Mouse (Mus musculus): ENCODE results near the gene Hnrnpdl. TPM values are rescaled to one million over a fixed set of nuclear protein-coding genes. Genes with fewer than 3 reads are reported as not detected.

The Hnrnpdl gene
- polyA plus RNA-seq, 1 experiment: 60.0 TPM

DNA sequence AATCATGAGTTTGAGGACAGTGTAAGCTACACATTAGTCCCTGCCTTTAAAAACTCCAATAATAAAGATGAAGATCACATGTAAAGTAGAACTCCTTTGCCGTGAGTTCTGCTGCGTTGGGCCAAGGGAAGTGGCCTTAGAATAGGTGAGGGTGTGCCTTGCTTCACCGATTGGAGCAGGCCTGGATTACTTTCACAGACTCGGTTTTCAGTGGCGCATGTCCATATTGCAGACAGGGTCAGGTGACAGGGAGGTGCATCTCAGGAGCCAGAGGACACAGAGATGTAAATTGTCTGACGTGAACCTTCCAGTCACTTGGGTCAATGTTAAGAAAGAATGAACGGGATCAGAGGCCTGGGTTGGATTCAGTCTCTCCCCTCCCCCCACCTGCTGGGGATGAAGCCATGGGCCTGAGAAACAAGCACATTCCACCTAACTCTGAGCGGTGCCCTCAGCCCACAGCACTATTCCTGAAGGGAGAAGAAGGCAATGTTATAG is 7.7 kb upstream of the Hnrnpdl start:
- no peak for DNase-seq (ENCODE audit: low read depth)

DNA sequence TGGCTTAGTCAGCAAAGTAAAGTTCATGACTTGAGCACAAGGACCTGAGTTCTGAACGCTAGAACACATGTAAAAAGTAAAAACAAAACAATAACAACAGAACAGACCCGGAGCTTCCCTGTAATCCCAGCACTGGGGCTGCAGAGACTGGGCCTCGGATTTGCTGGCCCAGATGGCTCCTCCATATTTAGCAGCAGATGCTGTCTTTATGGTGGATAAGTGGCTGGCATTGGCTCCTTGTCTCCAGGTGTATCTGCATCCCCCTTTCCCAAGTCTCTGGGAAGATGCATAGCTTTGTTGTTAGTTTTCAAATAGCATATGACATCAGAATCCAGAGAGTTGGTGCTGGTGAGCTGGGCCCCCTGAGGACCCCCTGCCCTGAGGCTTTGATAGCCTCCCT is 6.6 kb upstream of the Hnrnpdl start:
- no peak for DNase-seq (ENCODE audit: low read depth)

GRCm38 (mm10) chr5:100044621-100045020 is 5.2 kb upstream of the Hnrnpdl start:
- no peak for DNase-seq (ENCODE audit: low read depth)

DNA sequence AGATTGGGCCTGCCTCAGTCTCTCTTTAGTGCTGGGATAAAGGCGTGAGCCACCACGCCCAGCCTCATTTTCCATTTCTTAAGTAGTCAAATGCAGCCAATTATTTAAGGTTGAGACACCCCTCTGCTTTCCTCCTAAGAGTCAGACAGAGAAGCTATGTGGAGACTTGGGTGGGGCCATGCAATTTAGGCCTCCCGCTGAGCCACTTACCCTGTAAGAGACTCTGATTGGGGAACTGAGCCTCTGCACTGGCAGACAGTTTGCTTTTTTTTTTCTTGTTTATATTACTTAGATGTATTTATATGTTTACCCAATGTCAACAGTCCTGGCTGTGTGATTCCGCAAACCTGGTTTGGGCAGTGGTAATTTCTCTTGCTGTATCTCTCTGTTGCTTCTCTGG is 4.6 kb upstream of the Hnrnpdl start:
- no peak for DNase-seq (ENCODE audit: low read depth)

GRCm38 (mm10) chr5:100043361-100043760 is 3.9 kb upstream of the Hnrnpdl start:
- no peak for DNase-seq (ENCODE audit: low read depth)

GRCm38 (mm10) chr5:100042467-100042866 is 3.0 kb upstream of the Hnrnpdl start:
- no peak for DNase-seq (ENCODE audit: low read depth)

GRCm38 (mm10) chr5:100041272-100041671 is 1.8 kb upstream of the Hnrnpdl start:
- no peak for DNase-seq (ENCODE audit: low read depth)

DNA sequence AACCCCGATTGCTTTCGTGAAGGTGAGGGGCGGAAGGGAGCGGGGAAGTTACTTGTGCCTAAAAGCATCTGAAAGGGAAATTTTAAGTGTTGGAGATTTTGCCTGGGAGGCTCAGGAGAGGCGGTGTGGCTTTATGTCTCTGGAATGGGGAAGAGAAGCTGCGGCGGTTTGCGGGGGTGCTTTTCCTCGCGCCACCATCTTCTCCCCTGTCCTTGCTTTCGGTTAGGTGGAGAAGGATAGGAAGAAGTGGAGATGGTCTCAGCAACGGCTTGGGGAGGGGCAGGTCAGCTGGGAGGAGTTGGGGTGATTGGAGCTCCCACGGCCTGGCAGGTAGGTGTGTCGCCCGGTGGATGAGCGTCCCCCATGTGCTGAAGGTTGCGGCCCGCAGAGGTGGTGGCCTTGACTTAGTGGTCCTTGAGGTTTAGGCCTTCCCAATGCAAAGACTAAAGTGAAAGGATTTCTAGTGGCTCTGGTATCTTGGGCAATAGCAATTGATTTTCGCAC is 869 bp upstream of the Hnrnpdl start:
- DNase-seq (ENCODE audit: low read depth): no peak

GRCm38 (mm10) chr5:100038714-100039601 is 506 bp downstream of the Hnrnpdl start:
- DNase-seq (ENCODE audit: low read depth): no peak

GRCm38 (mm10) chr5:100037965-100038713 is 1.3 kb downstream of the Hnrnpdl start:
- DNase-seq (ENCODE audit: low read depth): no peak

DNA sequence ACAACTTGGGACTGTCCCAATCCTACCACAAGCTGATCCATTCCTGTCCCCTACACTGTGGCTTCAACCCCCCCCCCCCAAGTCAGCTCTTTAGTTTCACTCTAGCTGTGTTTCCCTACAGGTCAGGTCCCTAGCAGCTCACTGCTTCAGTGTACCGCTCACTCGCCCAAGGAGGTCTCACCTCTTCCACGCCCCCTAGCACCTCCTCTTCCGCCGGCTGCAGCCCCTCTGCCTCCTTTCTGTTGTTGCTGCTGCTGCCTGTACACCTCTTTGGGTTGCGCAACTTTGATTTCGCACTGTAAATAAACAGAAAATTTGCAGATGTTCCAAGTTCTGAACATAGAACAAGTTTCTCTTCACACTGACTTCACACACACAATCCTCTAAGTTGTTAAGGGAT is 2.8 kb downstream of the Hnrnpdl start:
- no peak for DNase-seq (ENCODE audit: low read depth)

DNA sequence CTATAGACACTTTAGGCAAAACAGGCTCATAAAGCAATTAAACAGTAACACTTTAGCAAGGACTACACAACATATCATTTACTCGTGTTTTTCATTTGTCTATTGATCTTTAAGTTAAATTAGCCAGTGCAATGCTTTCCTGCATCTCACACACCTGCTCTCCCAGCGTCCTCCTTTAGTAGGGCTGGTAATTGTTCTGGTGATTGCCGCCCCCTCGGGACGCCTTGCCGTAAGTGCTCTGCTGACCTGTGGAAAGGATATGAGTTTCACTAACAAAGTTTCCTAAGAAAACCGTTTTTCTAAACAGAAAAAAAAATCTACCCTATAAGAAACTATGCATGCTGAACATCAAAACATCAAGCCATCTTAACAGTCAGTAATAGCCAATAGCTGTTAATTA is 3.5 kb downstream of the Hnrnpdl start:
- DNase-seq (ENCODE audit: low read depth): no peak

DNA sequence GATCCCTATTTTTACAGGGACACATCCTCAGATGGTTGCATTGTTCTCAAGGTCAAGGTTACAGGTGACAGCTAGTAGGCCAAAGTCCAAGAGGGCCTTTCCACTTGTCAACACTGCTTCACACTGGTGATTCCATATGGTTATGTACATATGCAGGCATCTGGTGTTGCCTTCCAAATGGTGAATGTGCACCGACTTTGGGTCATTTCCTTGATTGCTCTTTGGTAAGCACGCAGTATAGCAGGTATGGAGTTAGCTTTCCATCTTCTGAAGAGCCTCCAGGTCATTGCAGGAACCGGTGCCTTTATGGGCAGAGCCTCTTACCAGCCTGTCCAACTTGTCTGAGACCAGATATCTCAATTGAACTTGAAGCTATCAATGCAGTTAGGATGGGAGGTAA is 6.8 kb downstream of the Hnrnpdl start:
- no peak for DNase-seq (ENCODE audit: low read depth)

DNA sequence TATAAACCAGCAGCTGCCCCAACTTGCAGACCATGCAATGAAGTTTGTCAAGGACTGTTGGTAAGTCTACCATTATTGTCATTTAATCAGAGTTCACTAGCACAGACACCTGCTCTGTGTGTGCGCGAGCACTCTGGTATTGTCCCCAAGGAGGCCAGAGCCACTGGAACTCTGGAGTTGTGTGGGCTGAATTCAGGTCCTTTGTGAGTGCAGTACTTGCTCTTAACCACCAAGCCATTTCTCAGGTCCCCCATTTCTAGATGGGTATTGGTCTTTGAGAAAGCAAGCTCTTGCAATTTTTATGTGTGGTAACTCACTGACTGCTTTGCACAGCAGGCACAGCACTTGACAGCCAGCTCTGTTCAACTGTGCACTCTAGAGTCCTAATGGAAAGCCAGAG is 7.4 kb downstream of the Hnrnpdl start:
- no peak for DNase-seq (ENCODE audit: low read depth)

DNA sequence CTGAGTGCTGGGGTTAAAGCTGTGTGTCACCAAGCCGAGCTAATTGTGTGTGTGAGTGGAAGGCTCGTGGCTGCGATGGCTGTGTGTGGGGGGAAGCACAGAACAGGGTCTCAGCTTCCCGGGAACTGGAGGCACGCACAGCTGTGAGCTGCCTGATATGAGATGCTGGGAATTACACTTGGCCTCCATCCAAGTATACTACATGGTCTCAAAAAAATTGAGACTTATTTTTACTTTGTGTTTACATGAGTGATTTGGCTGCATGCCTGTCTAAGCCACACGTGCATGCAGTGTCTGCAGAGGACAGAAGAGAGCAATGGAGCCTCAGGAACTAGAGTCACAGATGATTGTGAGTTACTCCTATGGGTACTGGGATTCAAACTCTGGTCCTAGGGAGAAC is 9.4 kb downstream of the Hnrnpdl start:
- DNase-seq (ENCODE audit: low read depth): no peak

- DNase-seq (ENCODE audit: low read depth): no peak
Observed at GRCm38 (mm10) chr5:100024868-100025267, 14.6 kb downstream of the Hnrnpdl start.

DNA sequence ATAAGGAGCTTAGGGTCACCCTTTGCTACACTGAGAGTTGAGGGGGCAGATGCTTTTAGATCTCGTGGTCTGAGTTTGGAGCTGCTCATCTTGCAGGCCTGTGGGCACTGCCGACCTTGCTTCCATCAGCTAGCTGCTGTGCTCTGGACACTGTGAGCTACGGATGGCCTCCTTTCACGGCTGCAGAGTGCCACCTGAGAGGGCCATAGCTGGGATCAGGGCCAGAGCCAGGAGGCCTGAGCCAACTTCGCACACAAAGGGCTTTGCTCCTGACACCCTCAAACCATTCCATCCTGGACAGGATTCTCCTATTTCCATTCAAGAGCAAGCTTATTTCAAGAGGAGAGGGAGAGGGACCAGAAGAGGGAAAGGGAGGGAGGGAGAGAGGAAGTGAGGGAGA is 15.1 kb downstream of the Hnrnpdl start:
- no peak for DNase-seq (ENCODE audit: low read depth)

DNA sequence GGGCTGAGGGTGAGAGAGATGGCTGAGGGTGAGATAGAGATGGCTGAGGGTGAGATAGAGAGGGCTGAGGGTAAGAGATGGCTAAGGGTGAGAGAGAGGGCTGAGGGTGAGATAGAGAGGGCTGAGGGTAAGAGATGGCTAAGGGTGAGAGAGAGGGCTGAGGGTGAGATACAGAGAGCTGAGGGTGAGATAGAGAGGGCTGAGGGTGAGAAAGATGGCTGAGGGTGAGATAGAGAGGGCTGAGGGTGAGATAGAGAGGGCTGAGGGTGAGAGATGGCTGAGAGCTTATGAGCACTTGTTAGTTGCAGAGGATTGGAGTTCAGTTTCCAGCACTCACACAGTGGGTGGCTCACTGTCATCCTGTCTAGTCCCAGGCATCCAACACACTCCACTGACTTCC is 19.4 kb downstream of the Hnrnpdl start:
- no peak for DNase-seq (ENCODE audit: low read depth)

DNA sequence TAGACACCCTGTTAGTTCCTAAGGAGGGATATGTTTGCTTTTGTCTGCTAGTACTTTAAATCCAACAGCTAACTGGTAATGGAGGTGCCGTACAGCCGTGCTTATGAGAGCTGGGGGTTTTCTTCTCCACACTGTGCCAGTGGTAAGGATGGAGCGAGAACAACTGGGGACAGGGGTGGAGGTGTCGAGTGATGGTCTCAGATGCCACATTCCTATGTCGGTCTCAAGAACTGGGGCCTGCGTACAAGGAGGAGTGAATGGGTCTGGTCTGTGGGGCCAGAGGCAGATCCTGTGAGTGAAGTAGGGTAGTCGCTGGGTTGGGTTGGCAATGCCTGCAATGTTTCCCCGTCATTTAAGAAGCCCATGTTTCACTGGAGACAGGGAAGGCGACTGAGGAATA is 26.9 kb downstream of the Hnrnpdl start:
- no peak for DNase-seq (ENCODE audit: low read depth)

GRCm38 (mm10) chr5:100008485-100008884 is 31.0 kb downstream of the Hnrnpdl start:
- no peak for DNase-seq (ENCODE audit: low read depth)

- no peak for DNase-seq (ENCODE audit: low read depth)
Observed at GRCm38 (mm10) chr5:100007040-100007375, 32.5 kb downstream of the Hnrnpdl start.

DNA sequence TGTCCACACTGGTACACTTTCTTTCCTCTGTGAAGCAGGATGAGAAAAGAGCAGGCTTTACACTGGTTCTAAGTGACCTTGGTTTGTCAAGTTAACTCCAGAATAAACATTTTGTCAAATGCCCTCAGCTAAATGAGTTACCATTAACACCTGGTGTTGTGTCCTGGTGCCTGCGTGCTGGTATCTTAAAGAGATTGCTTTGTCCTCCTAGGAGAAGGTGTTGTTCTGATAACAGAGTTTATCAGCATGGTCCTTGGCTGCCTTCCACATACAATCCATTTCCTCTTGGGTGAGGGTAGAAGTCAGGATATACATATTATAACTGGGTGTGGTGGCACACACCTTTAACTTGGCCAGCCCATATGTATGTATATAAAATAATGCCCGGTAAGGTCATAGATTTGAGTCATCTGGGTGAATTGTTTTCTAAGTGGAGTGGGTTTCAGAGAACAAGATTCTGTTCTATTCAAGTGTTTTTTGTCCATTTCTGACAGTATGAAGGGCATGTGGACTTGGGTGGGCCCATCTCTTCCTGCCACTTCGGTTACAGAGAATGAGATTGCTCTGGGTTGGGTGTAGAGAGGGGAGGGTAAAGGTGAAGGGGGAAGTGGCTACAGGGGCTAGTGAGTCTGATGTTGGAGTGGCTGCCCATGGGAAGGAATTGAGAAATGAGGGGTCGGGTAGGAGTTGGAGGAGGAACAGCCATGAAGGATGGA is 33.0 kb downstream of the Hnrnpdl start:
- DNase-seq (ENCODE audit: low read depth): no peak
